Mouse (Mus musculus): ENCODE measurements around the gene Stxbp1. TPM values are rescaled to one million over a fixed set of nuclear protein-coding genes. Genes with fewer than 3 reads are reported as not detected.

Gene Stxbp1
- polyA plus RNA-seq, 1 experiment from 2014 or later, result 23.6 TPM

DNA sequence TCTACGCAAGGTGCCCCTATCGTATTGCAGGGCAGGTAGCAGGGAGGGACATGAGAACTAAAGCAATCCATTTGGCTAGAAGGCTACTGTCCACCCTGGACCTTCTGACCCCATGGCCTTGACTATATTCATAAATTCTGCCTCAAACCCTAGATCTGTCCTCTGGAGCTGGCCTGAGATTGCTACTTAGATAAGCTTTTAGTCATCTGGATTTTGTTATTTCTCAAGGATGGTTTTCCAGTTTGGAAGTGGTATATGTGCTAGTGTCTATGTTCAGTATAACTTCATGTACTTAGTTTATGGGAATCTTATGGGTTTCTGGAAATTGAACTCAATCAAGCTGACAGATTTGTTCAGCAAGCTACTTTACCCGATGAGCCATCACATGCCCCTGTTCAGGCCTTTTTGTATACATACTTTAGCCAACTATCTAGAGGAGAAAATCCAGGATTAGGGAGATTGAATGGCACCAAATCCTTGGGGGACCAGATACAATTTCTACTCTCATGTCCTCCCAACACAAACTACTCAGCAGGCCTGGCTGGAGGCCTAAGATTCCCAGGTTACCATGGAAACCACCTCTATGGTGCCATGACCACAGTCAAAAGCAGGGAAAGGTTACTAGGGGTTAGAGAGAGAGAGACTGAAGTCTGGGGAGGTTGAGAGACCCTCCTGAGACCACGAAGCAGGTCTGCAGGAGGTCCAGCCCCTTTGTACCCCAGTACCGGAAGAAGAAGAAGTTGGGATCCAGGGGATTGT, 77.5 kb downstream of the Stxbp1 start:
- H3K27ac ChIP-seq (replicated peaks), result no peak overlapping the region
- H3K4me3 ChIP-seq, result no peak overlapping the region
- 0 out of 2 replicates have a peak, but pooled peaks cover 3% of the 10 kb centered on the region for H3K27me3 ChIP-seq (replicated peaks)
- no peak overlapping the region for H3K4me2 ChIP-seq
- 89% methylated on average over 5 of the region's 5 CpGs for WGBS
- no peaks in the 10 kb centered on the region for H3K36me3 ChIP-seq
- no peaks in the 10 kb centered on the region for H3K9me3 ChIP-seq
- H3K4me1 ChIP-seq, result 0 out of 2 replicates have a peak, but pooled peaks cover 5% of the 10 kb centered on the region
- ATAC-seq (ENCODE audit: extremely low read depth, insufficient number of reproducible peaks, low FRiP score, low TSS enrichment), result no peak
- no peak overlapping the region for H3K9ac ChIP-seq

DNA sequence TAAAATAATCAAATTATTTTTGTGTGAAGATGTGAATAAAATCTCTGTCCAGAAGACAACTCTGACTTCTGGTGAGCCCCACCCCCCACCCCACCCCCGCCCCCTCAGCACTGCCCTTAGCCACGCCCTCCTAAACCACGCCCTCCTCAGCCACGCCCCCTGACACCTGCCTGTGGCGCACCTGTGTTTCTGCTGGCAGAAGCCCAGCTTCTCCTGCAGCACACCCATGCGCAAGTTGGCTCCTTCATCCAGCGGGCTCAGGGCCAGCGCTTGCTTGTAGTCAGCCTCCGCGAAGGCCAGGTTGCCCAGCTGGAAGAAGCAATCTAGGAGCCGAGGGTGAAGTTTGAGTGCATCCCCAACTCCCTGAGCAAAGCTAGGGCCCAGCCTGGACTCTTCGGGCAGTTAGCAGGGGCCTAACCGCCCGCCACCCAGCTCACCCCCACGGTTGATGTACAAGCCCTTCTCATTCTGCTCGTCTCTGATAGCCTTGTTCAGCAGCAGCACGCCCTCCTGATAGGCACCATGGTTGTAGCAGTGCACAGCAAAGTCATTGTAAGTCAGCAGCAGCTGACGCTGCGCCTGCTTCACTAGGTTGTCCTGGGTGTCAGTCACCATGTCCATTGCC, 78.3 kb downstream of the Stxbp1 start:
- 0 out of 2 replicates have a peak, but pooled peaks cover 5% of the 10 kb centered on the region for H3K4me1 ChIP-seq
- no peaks in the 10 kb centered on the region for H3K9me3 ChIP-seq
- no peaks in the 10 kb centered on the region for H3K36me3 ChIP-seq
- 0 out of 2 replicates have a peak, but pooled peaks cover 3% of the 10 kb centered on the region for H3K27me3 ChIP-seq (replicated peaks)
- no peak for ATAC-seq (ENCODE audit: extremely low read depth, insufficient number of reproducible peaks, low FRiP score, low TSS enrichment)
- H3K27ac ChIP-seq (replicated peaks), result no peak overlapping the region
- WGBS, result 40% methylated on average over 19 of the region's 19 CpGs
- H3K4me3 ChIP-seq, result no peak overlapping the region
- no peak overlapping the region for H3K4me2 ChIP-seq
- no peak overlapping the region for H3K9ac ChIP-seq

DNA sequence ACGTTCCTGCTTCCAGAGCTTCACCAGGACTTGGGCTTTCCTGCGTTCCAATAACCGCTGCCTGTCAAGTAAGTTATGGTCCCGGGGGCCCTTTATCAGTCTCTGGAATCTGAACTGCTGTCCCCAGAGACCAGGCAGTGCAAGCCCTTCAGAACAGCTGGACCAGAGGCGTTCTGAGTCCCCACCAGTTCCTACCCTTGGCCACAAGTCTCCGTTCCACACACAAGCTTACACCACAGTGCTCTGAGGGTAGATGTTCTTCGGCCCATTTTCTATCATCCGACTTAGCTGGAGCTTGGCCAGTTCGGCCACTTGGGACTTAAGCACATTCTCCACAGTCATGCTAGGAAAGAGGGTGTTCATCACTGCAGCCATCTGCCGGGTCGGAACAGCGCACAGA, 79.8 kb downstream of the Stxbp1 start:
- Histone ChIP-seq H3K9me3 (no peaks in the 10 kb centered on the region), H3K4me1 (0 out of 2 replicates have a peak, but pooled peaks cover 5% of the 10 kb centered on the region), H3K27ac (replicated peaks) (no peak overlapping the region), H3K9ac (no peak overlapping the region), H3K27me3 (replicated peaks) (0 out of 2 replicates have a peak, but pooled peaks cover 3% of the 10 kb centered on the region), H3K4me2 (no peak overlapping the region), H3K4me3 (no peak overlapping the region), H3K36me3 (peaks cover 9% of the 10 kb centered on the region)
- WGBS, result 70% methylated on average over 12 of the region's 12 CpGs
- ATAC-seq (ENCODE audit: extremely low read depth, insufficient number of reproducible peaks, low FRiP score, low TSS enrichment), result no peak

- H3K27ac ChIP-seq (replicated peaks), result no peak overlapping the region
- WGBS, result 73% methylated on average over 3 of the region's 3 CpGs
These were observed 83.7 kb downstream of the Stxbp1 start for GRCm38 (mm10) chr2:32763353-32763752.

GRCm38 (mm10) chr2:32761859-32762258, 85.2 kb downstream of the Stxbp1 start:
- no peaks in the 10 kb centered on the region for H3K9me3 ChIP-seq
- H3K4me3 ChIP-seq, result no peak overlapping the region
- 76% methylated on average over 4 of the region's 4 CpGs for WGBS
- ATAC-seq (ENCODE audit: extremely low read depth, insufficient number of reproducible peaks, low FRiP score, low TSS enrichment), result no peak
- no peaks in the 10 kb centered on the region for H3K27me3 ChIP-seq (replicated peaks)
- no peak overlapping the region for H3K4me2 ChIP-seq
- H3K36me3 ChIP-seq, result peaks cover 42% of the 10 kb centered on the region
- H3K4me1 ChIP-seq, result peaks cover 17% of the 10 kb centered on the region
- no peak overlapping the region for H3K27ac ChIP-seq (replicated peaks)
- 0 out of 2 replicates have a peak overlapping the region, but pooled peaks have one; percentile 5 for H3K9ac ChIP-seq

More at GRCm38 (mm10) chr2:32763353-32763752, 83.7 kb downstream of the Stxbp1 start:
- Histone ChIP-seq H3K4me2 (no peak overlapping the region), H3K27me3 (replicated peaks) (0 out of 2 replicates have a peak, but pooled peaks cover 3% of the 10 kb centered on the region), H3K9ac (no peak overlapping the region), H3K4me3 (no peak overlapping the region), H3K4me1 (peaks cover 9% of the 10 kb centered on the region; the same call in 1 of the 2 replicates), H3K9me3 (no peaks in the 10 kb centered on the region), H3K36me3 (peaks cover 42% of the 10 kb centered on the region)
- ATAC-seq (ENCODE audit: extremely low read depth, insufficient number of reproducible peaks, low FRiP score, low TSS enrichment), result no peak

GRCm38 (mm10) chr2:32761361-32761760, 85.7 kb downstream of the Stxbp1 start:
- no peak overlapping the region for H3K9ac ChIP-seq
- H3K9me3 ChIP-seq, result no peaks in the 10 kb centered on the region
- H3K36me3 ChIP-seq, result peaks cover 42% of the 10 kb centered on the region
- 87% methylated on average over 14 of the region's 14 CpGs for WGBS
- no peaks in the 10 kb centered on the region for H3K27me3 ChIP-seq (replicated peaks)
- no peak overlapping the region for H3K4me2 ChIP-seq
- no peak for ATAC-seq (ENCODE audit: extremely low read depth, insufficient number of reproducible peaks, low FRiP score, low TSS enrichment)
- peaks cover 17% of the 10 kb centered on the region for H3K4me1 ChIP-seq
- H3K4me3 ChIP-seq, result no peak overlapping the region
- H3K27ac ChIP-seq (replicated peaks), result no peak overlapping the region

- Histone ChIP-seq H3K36me3 (peaks cover 55% of the 10 kb centered on the region), H3K27me3 (replicated peaks) (0 out of 2 replicates have a peak, but pooled peaks cover 4% of the 10 kb centered on the region), H3K27ac (replicated peaks) (no peak overlapping the region), H3K4me3 (no peak overlapping the region), H3K4me2 (no peak overlapping the region), H3K9me3 (no peaks in the 10 kb centered on the region), H3K4me1 (peaks cover 17% of the 10 kb centered on the region), H3K9ac (peak overlapping the region; percentile 52; the same call in 1 of the 2 replicates)
- ATAC-seq (ENCODE audit: extremely low read depth, insufficient number of reproducible peaks, low FRiP score, low TSS enrichment), result no peak
- WGBS, result 73% methylated on average over 2 of the region's 2 CpGs
These were observed 88.0 kb downstream of the Stxbp1 start for GRCm38 (mm10) chr2:32759001-32759400.

- peaks cover 59% of the 10 kb centered on the region for H3K36me3 ChIP-seq
These were observed 88.5 kb downstream of the Stxbp1 start for GRCm38 (mm10) chr2:32758503-32758902.

DNA sequence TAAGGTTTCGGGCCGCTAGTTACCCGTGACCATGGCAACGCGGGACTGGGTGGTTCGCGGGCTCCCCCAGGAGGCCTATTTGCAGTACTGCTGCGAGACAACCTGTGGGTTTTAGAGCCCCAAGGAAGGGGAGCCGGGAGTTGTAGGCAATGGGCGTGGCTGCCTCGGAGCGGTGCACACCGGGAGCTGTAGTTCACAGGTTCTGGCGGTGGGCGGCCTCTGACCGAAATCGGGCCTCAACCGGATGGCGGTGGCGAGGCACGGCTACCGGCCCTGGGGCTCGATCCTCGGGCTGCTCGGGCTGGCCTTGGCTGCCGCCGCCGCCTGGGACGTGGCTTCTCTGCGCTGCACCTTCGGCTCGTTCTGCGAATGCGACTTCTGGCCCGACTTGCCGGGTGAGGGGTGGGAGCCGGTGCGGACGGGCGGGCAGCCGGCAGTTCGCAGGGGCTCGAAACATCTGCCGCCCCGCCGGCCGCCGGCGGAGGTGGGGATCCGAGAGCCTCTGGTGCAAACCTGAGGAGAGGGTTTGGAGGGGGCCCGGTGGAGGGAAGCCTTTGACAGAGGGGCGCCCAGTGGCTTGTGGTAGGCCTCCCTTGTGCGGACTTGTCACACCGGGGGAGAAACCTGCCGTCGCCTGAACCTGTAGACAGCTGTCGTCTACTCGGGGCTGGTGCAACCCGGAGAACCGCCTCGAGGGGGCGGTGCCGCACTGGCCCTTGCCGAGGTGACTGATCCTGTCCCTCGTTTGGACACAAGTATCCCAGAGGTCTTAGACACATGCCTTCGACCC, 89.8 kb downstream of the Stxbp1 start, which contains the start of gene Tor2a:
Gene Tor2a, plus strand, starts transcription at position 179 of the 790 bp plus-strand sequence.
- Histone ChIP-seq H3K27ac (replicated peaks) (peak within 1 kb of the TSS; percentile 90), H3K9ac (peak within 1 kb of the TSS; percentile 91), H3K36me3 (peaks cover 62% of the 10 kb centered on the region), H3K4me2 (peak within 1 kb of the TSS; percentile 73), H3K4me1 (peaks cover 17% of the 10 kb centered on the region), H3K27me3 (replicated peaks) (0 out of 2 replicates have a peak, but pooled peaks cover 4% of the 10 kb centered on the region), H3K4me3 (peak within 1 kb of the TSS; percentile 78), H3K9me3 (no peaks in the 10 kb centered on the region)
- ATAC-seq (ENCODE audit: extremely low read depth, insufficient number of reproducible peaks, low FRiP score, low TSS enrichment), result peak; percentile 89
- under 1% methylated on average over 66 of the region's 66 CpGs for WGBS

More at GRCm38 (mm10) chr2:32758503-32758902, 88.5 kb downstream of the Stxbp1 start:
- no peak overlapping the region for H3K4me2 ChIP-seq
- no peak overlapping the region for H3K27ac ChIP-seq (replicated peaks)
- 61% methylated on average over 8 of the region's 8 CpGs for whole genome bisulfite sequencing
- H3K9me3 ChIP-seq, result no peaks in the 10 kb centered on the region
- no peak overlapping the region for H3K4me3 ChIP-seq
- H3K4me1 ChIP-seq, result peaks cover 17% of the 10 kb centered on the region
- no peak for ATAC-seq (ENCODE audit: extremely low read depth, insufficient number of reproducible peaks, low FRiP score, low TSS enrichment)
- 0 out of 2 replicates have a peak, but pooled peaks cover 4% of the 10 kb centered on the region for H3K27me3 ChIP-seq (replicated peaks)
- peak overlapping the region; percentile 52; the same call in 1 of the 2 replicates for H3K9ac ChIP-seq

DNA sequence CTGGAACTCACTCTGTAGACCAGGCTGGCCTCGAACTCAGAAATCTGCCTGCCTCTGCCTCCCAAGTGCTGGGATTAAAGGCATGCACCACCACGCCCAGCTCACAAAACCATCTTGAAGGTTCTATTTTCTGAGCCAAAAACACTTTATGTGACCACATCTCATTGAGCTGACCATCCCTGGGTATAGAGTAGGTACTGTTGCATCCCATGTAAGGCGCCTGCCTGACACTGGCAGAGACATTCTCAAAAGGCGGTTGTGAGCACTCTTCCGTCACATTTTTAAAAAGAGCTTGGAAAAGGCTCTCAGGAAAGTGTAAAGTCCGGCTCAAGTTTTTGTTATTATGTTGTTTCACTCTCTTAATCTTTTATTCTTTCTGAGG, 90.4 kb downstream of the Stxbp1 start:
- Histone ChIP-seq H3K4me2 (peak overlapping the region; percentile 46), H3K27me3 (replicated peaks) (0 out of 2 replicates have a peak, but pooled peaks cover 4% of the 10 kb centered on the region), H3K9me3 (no peaks in the 10 kb centered on the region), H3K4me3 (peak overlapping the region; percentile 78), H3K4me1 (peaks cover 20% of the 10 kb centered on the region), H3K9ac (no peak overlapping the region), H3K27ac (replicated peaks) (no peak overlapping the region), H3K36me3 (peaks cover 61% of the 10 kb centered on the region)
- 34% methylated on average over 6 of the region's 6 CpGs for WGBS
- no peak; the same call in 1 of the 2 replicates for ATAC-seq (ENCODE audit: extremely low read depth, insufficient number of reproducible peaks, low FRiP score, low TSS enrichment)

Measured in heart, embryonic 13.5 days (tissue).